Mouse (Mus musculus) T-helper 1 cell (primary cell): ENCODE results near the gene Natd1.
"Not testable (repeated sequence)": the region's sequence is repeated elsewhere in the genome, so short reads cannot be mapped to it uniquely, and the experiment has no call there.

Experiments
- in situ Hi-C: fragments of 300-600 bp; cut with MboI, MseI; formaldehyde crosslinking; loops from one replicate; pipeline ENCODE4 v1.15.1; 2025; ENCODE audit warnings: high pct_unique_total_duplicates

The Natd1 gene

GRCm38 (mm10) chr11:60889861-60890260 is 24.7 kb downstream of the Natd1 start:
- in situ Hi-C loops, result no loop called here

GRCm38 (mm10) chr11:60886986-60887385 is 27.6 kb downstream of the Natd1 start:
- in situ Hi-C loops, result not testable (repeated sequence)

- in situ Hi-C loops, result no loop called here
Observed at GRCm38 (mm10) chr11:60882386-60882785, 32.2 kb downstream of the Natd1 start.

GRCm38 (mm10) chr11:60880559-60880958 is 34.0 kb downstream of the Natd1 start:
- in situ Hi-C loops, result no loop called here

GRCm38 (mm10) chr11:60879423-60879822 is 35.1 kb downstream of the Natd1 start:
- in situ Hi-C loops, result no loop called here

GRCm38 (mm10) chr11:60878675-60879294 is 35.8 kb downstream of the Natd1 start, which contains the start of gene Tmem11:
Tmem11 (minus strand) TSS chr11:60879272.
- in situ Hi-C loops, result no loop called here

GRCm38 (mm10) chr11:60878056-60878612 is 36.4 kb downstream of the Natd1 start:
- in situ Hi-C loops, result no loop called here

GRCm38 (mm10) chr11:60873101-60873500 is 41.4 kb downstream of the Natd1 start:
- in situ Hi-C loops, result no loop called here

- in situ Hi-C loops, result no loop called here
Observed at GRCm38 (mm10) chr11:60871409-60871808, 43.1 kb downstream of the Natd1 start.

GRCm38 (mm10) chr11:60869471-60869870 is 45.1 kb downstream of the Natd1 start:
- in situ Hi-C loops, result not testable (repeated sequence)

GRCm38 (mm10) chr11:60867904-60868303 is 46.6 kb downstream of the Natd1 start:
- in situ Hi-C loops, result no loop called here

- in situ Hi-C loops, result no loop called here
Observed at GRCm38 (mm10) chr11:60867456-60867855, 47.1 kb downstream of the Natd1 start.

GRCm38 (mm10) chr11:60866021-60866420 is 48.5 kb downstream of the Natd1 start:
- in situ Hi-C loops, result no loop called here

- in situ Hi-C loops, result no loop called here
Observed at GRCm38 (mm10) chr11:60864916-60865315, 49.6 kb downstream of the Natd1 start.

- in situ Hi-C loops, result no loop called here
Observed at GRCm38 (mm10) chr11:60864166-60864565, 50.4 kb downstream of the Natd1 start.

- in situ Hi-C loops, result no loop called here
Observed at GRCm38 (mm10) chr11:60863196-60863595, 51.4 kb downstream of the Natd1 start.

GRCm38 (mm10) chr11:60861993-60862392 is 52.6 kb downstream of the Natd1 start:
- in situ Hi-C loops, result no loop called here

- in situ Hi-C loops, result no loop called here
Observed at GRCm38 (mm10) chr11:60856587-60856986, 58.0 kb downstream of the Natd1 start.
